24 mouse cellular contexts compared by ENCODE assay signal in the genomic region with DNA sequence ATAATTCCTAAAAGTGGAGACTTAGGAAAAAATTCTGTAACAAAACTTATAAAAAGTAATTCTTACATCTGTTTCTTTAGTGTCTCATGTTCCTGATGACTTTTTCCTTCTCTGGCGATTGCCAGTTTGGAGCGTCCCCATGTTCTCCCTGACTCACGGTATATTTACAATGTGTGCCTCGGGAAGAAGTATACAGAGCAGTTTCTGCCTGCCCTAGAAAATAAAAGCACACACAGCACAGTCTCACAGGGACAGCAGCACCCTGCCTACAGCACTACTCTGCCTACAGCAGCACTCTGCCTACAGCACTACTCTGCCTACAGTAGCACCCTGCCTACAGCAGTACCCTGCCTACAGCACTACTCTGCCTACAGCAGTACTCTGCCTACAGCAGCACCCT. TPM values are rescaled to one million over a fixed set of nuclear protein-coding genes. Genes with fewer than 3 reads are reported as not detected.
DNase-seq lines count a peak whose midpoint lies in the region; ATAC-seq lines count a peak whose summit lies in the region.
"Had no signal": no experiment of that assay in that cellular context is flagged by ENCODE, and none has a peak within 500 bp of the region (broad histone marks: within the 10 kb centered on the region; RNA-seq: fewer than 3 reads in every experiment).

No protein-coding gene starts in this region.

- no peak for ATAC-seq in heart, embryonic 11.5 days (replicated peaks; ENCODE audit: insufficient number of reproducible peaks, low FRiP score, low TSS enrichment)
- no peak for ATAC-seq in monocyte, adult 5-6 weeks (replicated peaks; ENCODE audit: insufficient number of reproducible peaks, low FRiP score, low TSS enrichment, poor library complexity, severe bottlenecking)
- ATAC-seq: CD4-positive, CD25-positive, alpha-beta regulatory T cell, adult 4 months; forebrain, embryonic 14.5 days had no signal

- 82% methylated on average over 4 of the region's 4 CpGs for WGBS in heart, embryonic 11.5 days (ENCODE audit: insufficient replicate concordance)

- peak; percentile 48 for DNase-seq in heart, adult 11 months
- DNase-seq in right cerebral cortex, adult 18-20 months: peak; percentile 32
- DNase-seq in right cerebral cortex, postnatal 4 days: no peak
- peak; percentile 58 for DNase-seq in brain, adult 2 months (ENCODE audit: low read depth, low spot score)
- DNase-seq in telencephalon, adult 2 months (ENCODE audit: low read depth, low spot score): peak; percentile 39
- DNase-seq: adrenal gland, adult 8-10 months; adrenal gland, postnatal 36 days; cerebellum, adult 11 months; cerebellum, adult 8-10 months; cerebellum, postnatal 14 days; embryo, embryonic 11 days; gastrocnemius, postnatal 10 days; heart, postnatal 36 days had no signal

- H3K4me2 ChIP-seq in heart, embryonic 11.5 days: no peak overlapping the region
- H3K4me2 ChIP-seq: embryonic facial prominence, embryonic 15.5 days; heart, embryonic 13.5 days; hindbrain, embryonic 15.5 days had no signal

- H3K9ac ChIP-seq in heart, embryonic 11.5 days (ENCODE audit: low read depth, low read length): no peak overlapping the region
- H3K9ac ChIP-seq: embryonic facial prominence, embryonic 15.5 days; heart, embryonic 13.5 days; hindbrain, embryonic 15.5 days had no signal

- no peaks in the 10 kb centered on the region for H3K4me1 ChIP-seq in heart, embryonic 11.5 days (ENCODE audit: control insufficient read depth, insufficient read depth, low read length)
- H3K4me1 ChIP-seq: embryonic facial prominence, embryonic 15.5 days had no signal

- H3K27ac ChIP-seq in heart, embryonic 11.5 days (ENCODE audit: low read depth, low read length): no peak overlapping the region
- H3K27ac ChIP-seq: embryonic facial prominence, embryonic 15.5 days; forebrain, embryonic 10.5 days; heart, embryonic 13.5 days; hindbrain, embryonic 15.5 days had no signal

- no peaks in the 10 kb centered on the region for H3K36me3 ChIP-seq in heart, embryonic 11.5 days (ENCODE audit: control insufficient read depth, insufficient read depth, low read length)
- H3K36me3 ChIP-seq: embryonic facial prominence, embryonic 15.5 days; forebrain, embryonic 10.5 days; G1E; heart, embryonic 13.5 days; hindbrain, embryonic 15.5 days had no signal

- H3K4me3 ChIP-seq in heart, embryonic 11.5 days (ENCODE audit: low read depth, low read length): no peak overlapping the region
- H3K4me3 ChIP-seq: embryonic facial prominence, embryonic 15.5 days; erythroblast, embryonic 14.5 days; forebrain, embryonic 10.5 days; heart, embryonic 13.5 days; hindbrain, embryonic 15.5 days had no signal

- H3K27me3 ChIP-seq in heart, embryonic 11.5 days (ENCODE audit: control insufficient read depth, insufficient read depth, low read length): peaks cover 12% of the 10 kb centered on the region; the same call in 1 of the 2 replicates

- no peaks in the 10 kb centered on the region for H3K9me3 ChIP-seq in heart, embryonic 11.5 days (replicated peaks; ENCODE audit: control insufficient read depth, low read length)
- H3K9me3 ChIP-seq: embryonic facial prominence, embryonic 15.5 days; forebrain, embryonic 10.5 days; G1E; heart, embryonic 13.5 days; hindbrain, embryonic 15.5 days had no signal

RNA-seq across cellular contexts. Expression of a gene that starts 4.8 kb away (rescaled TPM):
- 1.4 and 2.4 TPM in 2 replicates for polyA plus RNA-seq in heart, embryonic 11.5 days (2014; fragmentation: Nextera tagmentation; extraction: Ambion mirVana)
- not detected in 3 replicates for total RNA-seq in monocyte, adult 5-6 weeks (2017)
- total RNA-seq: common myeloid progenitor, adult 5-6 weeks had no signal
- polyA plus RNA-seq: CD4-positive, CD25-positive, alpha-beta regulatory T cell, adult 4 months; erythroblast, embryonic 14.5 days; G1E had no signal
